Mouse (Mus musculus): ENCODE measurements at regions not wholly inside any gene's neighbourhood (a gene's known extent, or its start where the extent isn't known, plus 50 kb on each side); places are given as distances from the start of the nearest gene placed in this dataset.

DNA sequence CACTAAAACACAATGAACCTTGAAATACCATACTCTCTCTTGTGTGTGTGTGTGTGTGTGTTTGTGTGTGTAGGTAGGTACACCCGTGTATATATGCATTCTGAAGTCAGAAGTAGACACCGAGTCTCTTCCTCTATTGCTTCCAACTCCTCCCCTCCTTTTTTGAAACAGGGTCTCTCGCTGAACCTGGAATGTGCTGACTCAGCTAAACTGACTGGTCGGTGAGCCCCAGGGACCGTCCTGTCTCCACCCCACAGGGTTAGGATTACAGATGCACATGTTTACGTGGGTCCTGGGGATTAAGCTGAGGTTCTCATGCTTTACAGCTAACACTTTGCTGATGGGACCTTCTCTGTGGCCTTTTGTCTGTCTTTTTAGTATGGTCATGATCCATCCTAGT lies 74.8 kb upstream of the Nfil3 start:
- TF ChIP-seq POLR2A (IDR thresholded peaks at IDR 0.05; ENCODE audit: low read depth, low read length): no peak
- no peak for TF ChIP-seq CTCF (conservative IDR thresholded peaks at IDR 0.05; ENCODE audit: insufficient read depth, insufficient read length, low read depth, low read length)
- Histone ChIP-seq H3K36me3 (ENCODE audit: control insufficient read depth, insufficient read depth, low read length) (no peaks in the 10 kb centered on the region), H3K4me3 (ENCODE audit: insufficient read depth, low read depth, low read length) (no peak overlapping the region), H3K27ac (ENCODE audit: insufficient read depth, low read depth, low read length) (no peak overlapping the region), H3K4me1 (ENCODE audit: control insufficient read depth, insufficient read depth, low read length) (peaks cover 6% of the 10 kb centered on the region; the same call in 1 of the 2 replicates), H3K27me3 (replicated peaks; ENCODE audit: control insufficient read depth, insufficient read depth, low read length) (no peaks in the 10 kb centered on the region)
- WGBS: 76% methylated on average over 6 of the region's 6 CpGs
- no peak for DNase-seq

DNA sequence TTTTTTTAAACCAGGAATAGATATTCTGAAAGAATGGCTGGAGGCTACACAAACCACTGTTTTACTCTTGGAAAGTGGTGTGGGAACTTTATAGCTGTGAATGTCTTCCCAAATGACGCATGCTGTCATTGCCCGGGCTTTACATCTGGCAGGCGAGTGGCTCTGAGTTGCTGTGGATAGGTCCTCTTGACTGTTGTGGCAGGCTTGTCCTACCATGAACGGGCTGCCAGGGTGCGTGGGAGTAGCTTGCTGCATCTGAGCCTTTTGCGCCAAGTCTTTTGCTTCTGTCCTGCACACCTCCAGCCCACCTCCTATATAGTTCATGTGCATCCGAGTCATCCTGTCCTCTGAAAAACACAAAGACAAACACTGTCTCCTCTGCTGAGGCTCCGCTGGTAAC lies 72.3 kb upstream of the Nfil3 start:
- no peak for DNase-seq
- H3K36me3 ChIP-seq (ENCODE audit: control insufficient read depth, insufficient read depth, low read length): no peaks in the 10 kb centered on the region
- no peaks in the 10 kb centered on the region for H3K27me3 ChIP-seq (replicated peaks; ENCODE audit: control insufficient read depth, insufficient read depth, low read length)
- no peak overlapping the region for H3K27ac ChIP-seq (ENCODE audit: insufficient read depth, low read depth, low read length)
- peaks cover 6% of the 10 kb centered on the region; the same call in 1 of the 2 replicates for H3K4me1 ChIP-seq (ENCODE audit: control insufficient read depth, insufficient read depth, low read length)
- no peak overlapping the region for H3K4me3 ChIP-seq (ENCODE audit: insufficient read depth, low read depth, low read length)
- TF ChIP-seq CTCF (conservative IDR thresholded peaks at IDR 0.05; ENCODE audit: insufficient read depth, insufficient read length, low read depth, low read length) (no peak), POLR2A (IDR thresholded peaks at IDR 0.05; ENCODE audit: low read depth, low read length) (no peak)
- 59% methylated on average over 8 of the region's 8 CpGs for WGBS

DNA sequence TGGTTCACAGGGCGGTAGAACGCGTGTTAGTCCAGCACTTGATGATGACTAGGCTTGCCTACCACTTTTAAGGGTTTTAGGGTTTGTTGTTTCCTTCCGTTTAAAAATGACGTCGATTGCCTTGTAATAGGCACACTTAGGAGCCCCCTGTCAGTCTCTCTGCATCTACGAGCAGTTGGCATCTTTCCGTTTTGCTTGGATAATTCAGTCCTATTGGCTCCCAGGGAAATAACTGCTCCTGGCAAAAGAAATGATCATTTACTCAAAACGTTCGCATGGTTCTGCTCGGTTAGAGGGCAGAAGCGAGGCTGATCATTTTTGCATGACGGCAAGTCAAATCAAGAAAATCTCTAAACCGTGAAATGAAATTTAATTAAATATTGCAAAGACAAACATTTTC lies 71.9 kb upstream of the Nfil3 start:
- H3K27me3 ChIP-seq (replicated peaks; ENCODE audit: control insufficient read depth, insufficient read depth, low read length): no peaks in the 10 kb centered on the region
- no peak overlapping the region for H3K27ac ChIP-seq (ENCODE audit: insufficient read depth, low read depth, low read length)
- peak; percentile 48 for DNase-seq
- peaks cover 6% of the 10 kb centered on the region; the same call in 1 of the 2 replicates for H3K4me1 ChIP-seq (ENCODE audit: control insufficient read depth, insufficient read depth, low read length)
- H3K36me3 ChIP-seq (ENCODE audit: control insufficient read depth, insufficient read depth, low read length): no peaks in the 10 kb centered on the region
- H3K4me3 ChIP-seq (ENCODE audit: insufficient read depth, low read depth, low read length): no peak overlapping the region
- 52% methylated on average over 14 of the region's 14 CpGs for WGBS
- no peak for TF ChIP-seq CTCF (conservative IDR thresholded peaks at IDR 0.05; ENCODE audit: insufficient read depth, insufficient read length, low read depth, low read length)
- TF ChIP-seq POLR2A (IDR thresholded peaks at IDR 0.05; ENCODE audit: low read depth, low read length): no peak

DNA sequence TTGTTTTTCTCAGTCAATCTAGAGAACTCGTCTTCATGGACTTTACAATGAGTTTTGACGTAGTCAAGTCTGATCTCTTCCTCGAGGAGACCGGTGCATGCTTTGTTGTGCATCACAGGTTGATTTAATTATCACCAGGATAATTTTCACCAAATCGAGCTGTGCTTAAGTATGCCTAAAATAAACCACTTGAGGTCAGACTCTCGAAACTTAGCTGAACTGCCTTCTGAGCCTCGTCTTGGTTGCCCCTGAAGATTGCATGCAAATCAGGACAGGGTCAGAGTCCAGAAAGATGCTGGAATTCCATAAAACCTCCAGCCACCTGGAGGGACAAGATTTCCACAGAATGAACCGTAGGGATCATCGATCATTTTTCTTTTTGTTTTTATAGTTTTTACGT lies 71.3 kb upstream of the Nfil3 start:
- WGBS: 47% methylated on average over 10 of the region's 10 CpGs
- peaks cover 6% of the 10 kb centered on the region; the same call in 1 of the 2 replicates for H3K4me1 ChIP-seq (ENCODE audit: control insufficient read depth, insufficient read depth, low read length)
- no peaks in the 10 kb centered on the region for H3K27me3 ChIP-seq (replicated peaks; ENCODE audit: control insufficient read depth, insufficient read depth, low read length)
- no peak overlapping the region for H3K4me3 ChIP-seq (ENCODE audit: insufficient read depth, low read depth, low read length)
- H3K27ac ChIP-seq (ENCODE audit: insufficient read depth, low read depth, low read length): no peak overlapping the region
- TF ChIP-seq POLR2A (IDR thresholded peaks at IDR 0.05; ENCODE audit: low read depth, low read length): no peak
- no peak for TF ChIP-seq CTCF (conservative IDR thresholded peaks at IDR 0.05; ENCODE audit: insufficient read depth, insufficient read length, low read depth, low read length)
- no peaks in the 10 kb centered on the region for H3K36me3 ChIP-seq (ENCODE audit: control insufficient read depth, insufficient read depth, low read length)
- DNase-seq: no peak

- 93% methylated on average over 6 of the region's 6 CpGs for WGBS
- Histone ChIP-seq H3K4me3 (ENCODE audit: insufficient read depth, low read depth, low read length) (no peak overlapping the region), H3K36me3 (ENCODE audit: control insufficient read depth, insufficient read depth, low read length) (no peaks in the 10 kb centered on the region), H3K27ac (ENCODE audit: insufficient read depth, low read depth, low read length) (no peak overlapping the region), H3K4me1 (ENCODE audit: control insufficient read depth, insufficient read depth, low read length) (peaks cover 6% of the 10 kb centered on the region; the same call in 1 of the 2 replicates), H3K27me3 (replicated peaks; ENCODE audit: control insufficient read depth, insufficient read depth, low read length) (no peaks in the 10 kb centered on the region)
- no peak for TF ChIP-seq CTCF (conservative IDR thresholded peaks at IDR 0.05; ENCODE audit: insufficient read depth, insufficient read length, low read depth, low read length)
- TF ChIP-seq POLR2A (IDR thresholded peaks at IDR 0.05; ENCODE audit: low read depth, low read length): no peak
- no peak for DNase-seq
These were observed 70.5 kb upstream of the Nfil3 start for GRCm38 (mm10) chr13:53051386-53051785.

GRCm38 (mm10) chr13:53049176-53049575 lies 68.3 kb upstream of the Nfil3 start:
- no peak for DNase-seq
- H3K27ac ChIP-seq (ENCODE audit: insufficient read depth, low read depth, low read length): no peak overlapping the region
- H3K27me3 ChIP-seq (replicated peaks; ENCODE audit: control insufficient read depth, insufficient read depth, low read length): no peaks in the 10 kb centered on the region
- no peak overlapping the region for H3K4me3 ChIP-seq (ENCODE audit: insufficient read depth, low read depth, low read length)
- 90% methylated on average over 15 of the region's 15 CpGs for WGBS
- peaks cover 6% of the 10 kb centered on the region; the same call in 1 of the 2 replicates for H3K4me1 ChIP-seq (ENCODE audit: control insufficient read depth, insufficient read depth, low read length)
- TF ChIP-seq CTCF (conservative IDR thresholded peaks at IDR 0.05; ENCODE audit: insufficient read depth, insufficient read length, low read depth, low read length): no peak
- TF ChIP-seq POLR2A (IDR thresholded peaks at IDR 0.05; ENCODE audit: low read depth, low read length): no peak
- no peaks in the 10 kb centered on the region for H3K36me3 ChIP-seq (ENCODE audit: control insufficient read depth, insufficient read depth, low read length)

DNA sequence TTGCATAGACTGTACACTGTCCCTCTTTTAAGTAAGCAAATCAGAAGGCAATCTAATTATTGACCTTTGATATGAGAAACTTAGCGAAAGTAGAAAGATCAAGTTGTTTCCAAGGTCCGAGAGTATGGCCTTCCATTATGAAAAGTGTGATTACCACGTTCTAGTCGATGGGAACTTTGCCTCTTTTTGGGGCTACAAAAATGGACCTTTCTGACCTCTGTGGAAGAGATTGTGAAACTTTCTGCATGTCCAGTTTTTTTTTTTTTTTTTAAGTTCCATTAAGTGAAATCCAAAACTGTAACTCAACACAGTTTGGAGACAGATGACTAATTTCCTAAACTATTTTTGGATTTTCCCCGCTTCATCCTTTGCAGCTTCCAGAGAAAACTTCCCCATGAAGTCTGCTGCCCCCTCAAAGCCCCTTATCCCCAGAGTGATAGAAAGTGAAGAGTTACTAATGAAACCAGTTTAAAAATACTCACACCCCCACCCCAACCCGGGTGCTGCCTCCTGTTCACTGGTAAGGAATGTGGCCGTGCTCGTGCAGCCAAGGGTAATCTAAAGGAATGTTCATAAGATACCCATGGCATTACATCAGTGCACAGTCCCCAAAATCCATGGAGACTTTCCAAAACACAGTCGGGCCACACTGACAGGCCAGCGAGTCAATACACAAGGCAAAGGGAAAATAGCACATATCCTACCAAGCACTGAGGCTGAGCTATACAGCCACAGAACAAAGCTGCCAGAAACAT lies 52.5 kb upstream of the Nfil3 start:
- Histone ChIP-seq H3K27me3 (replicated peaks; ENCODE audit: control insufficient read depth, insufficient read depth, low read length) (no peaks in the 10 kb centered on the region), H3K4me3 (ENCODE audit: insufficient read depth, low read depth, low read length) (no peak overlapping the region), H3K36me3 (ENCODE audit: control insufficient read depth, insufficient read depth, low read length) (no peaks in the 10 kb centered on the region), H3K27ac (ENCODE audit: insufficient read depth, low read depth, low read length) (no peak overlapping the region), H3K4me1 (ENCODE audit: control insufficient read depth, insufficient read depth, low read length) (no peaks in the 10 kb centered on the region)
- TF ChIP-seq CTCF (conservative IDR thresholded peaks at IDR 0.05; ENCODE audit: insufficient read depth, insufficient read length, low read depth, low read length): no peak
- TF ChIP-seq POLR2A (IDR thresholded peaks at IDR 0.05; ENCODE audit: low read depth, low read length): no peak
- 53% methylated on average over 10 of the region's 10 CpGs for WGBS
- peak; percentile 30 for DNase-seq

Data from kidney, adult 2 months (tissue).